Mouse (Mus musculus): Measurements from ENCODE around the gene Ptges.

DNA sequence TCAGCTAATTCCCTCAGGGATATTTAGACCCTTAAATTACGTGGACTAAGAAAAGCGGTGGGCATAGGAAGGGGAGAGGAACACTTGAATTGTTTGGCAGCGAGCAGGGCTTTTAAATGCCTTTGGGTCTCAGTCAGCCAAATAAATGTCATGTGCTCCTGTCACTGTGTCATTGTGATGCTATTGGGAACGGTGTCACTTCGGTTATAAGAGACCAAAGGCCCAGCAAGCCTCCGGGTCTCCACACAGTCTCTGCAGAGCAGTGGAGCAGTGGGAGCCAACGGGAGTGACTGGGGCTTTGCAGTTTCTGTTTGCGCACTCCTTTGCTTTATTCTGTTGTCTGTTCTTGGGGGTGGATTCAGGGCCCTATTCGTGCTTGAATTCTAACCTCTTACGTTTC, 55.2 kb downstream of the Ptges start:
- TF ChIP-seq CTCF (IDR thresholded peaks at IDR 0.05; ENCODE audit: insufficient read depth, low read depth, low read length) (no peak), POLR2A (IDR thresholded peaks at IDR 0.05; ENCODE audit: insufficient read depth, low read depth, low read length) (no peak)

Measured in olfactory bulb, adult 2 months (tissue).